Mouse (Mus musculus) CH12.LX (cell line): ENCODE measurements around the gene Dync2li1. TPM values are rescaled to one million over a fixed set of nuclear protein-coding genes. Genes with fewer than 3 reads are reported as not detected.

ENCODE experiments used
- DNase-seq: peaks from one replicate; pipeline ENCODE4 v3.0.0-alpha.2; 2013; ENCODE audit errors: extremely low read depth
- H3K27ac ChIP-seq: 2 replicates; pipeline ENCODE4 v1.5.1; 2012; ENCODE audit warnings: low read depth, mild to moderate bottlenecking, control low read depth, moderate library complexity; ENCODE audit not compliant: insufficient read depth
- H3K27me3 ChIP-seq: replicated peaks from 2 replicates; pipeline ENCODE3; 2012; ENCODE audit warnings: inconsistent platforms
- H3K36me3 ChIP-seq, 2 experiments: replicated peaks in 1 of 2; 2 replicates each; pipeline versions ENCODE3 to v1.6.1; 2012; ENCODE audit warnings: inconsistent platforms in 1 of 2, low read length in 1 of 2, mild to moderate bottlenecking in 1 of 2, mixed read lengths in 1 of 2, moderate library complexity in 1 of 2; ENCODE audit not compliant: control insufficient read depth in 1 of 2, insufficient read depth in 1 of 2
- H3K4me1 ChIP-seq, 2 experiments: 2 replicates each; pipeline ENCODE4 v1.6.1; 2012; ENCODE audit warnings: inconsistent platforms in 1 of 2, moderate library complexity in 1 of 2; ENCODE audit not compliant: insufficient read depth in 2 of 2, control insufficient read depth in 1 of 2
- H3K4me2 ChIP-seq: 2 replicates; pipeline ENCODE4 v1.6.1; 2012; ENCODE audit warnings: low read depth, mild to moderate bottlenecking, control low read depth; ENCODE audit not compliant: poor library complexity, insufficient read depth, severe bottlenecking
- H3K4me3 ChIP-seq, 3 experiments: fragments of 150-350 bp in 1 of 3; sonication (generic) in 1 of 3; replicated peaks in 1 of 3; 2 replicates each; pipeline versions ENCODE3 to v1.5.1; 2011 to 2012; ENCODE audit warnings: low read depth in 2 of 3, low read length in 2 of 3, mild to moderate bottlenecking in 2 of 3, moderate library complexity in 2 of 3, control low read depth in 1 of 3, improper control_type of control experiment in 1 of 3, inconsistent platforms in 1 of 3, mixed read lengths in 1 of 3; ENCODE audit not compliant: poor library complexity in 1 of 3
- H3K79me2 ChIP-seq: replicated peaks from 2 replicates; pipeline ENCODE4 v1.6.1; 2012; ENCODE audit warnings: mild to moderate bottlenecking, moderate library complexity; ENCODE audit not compliant: control insufficient read depth, poor library complexity, insufficient read depth, severe bottlenecking; ENCODE audit errors: extremely low read depth
- H3K9ac ChIP-seq: 2 replicates; pipeline ENCODE4 v1.6.1; 2012; ENCODE audit warnings: low read depth, mild to moderate bottlenecking, control low read depth, moderate library complexity; ENCODE audit not compliant: insufficient read depth
- H3K9me3 ChIP-seq: replicated peaks from 2 replicates; pipeline ENCODE3; 2012; ENCODE audit warnings: low read length, inconsistent platforms, mixed read lengths
- BHLHE40 ChIP-seq: IDR thresholded peaks from 2 replicates; pipeline ENCODE4 v1.6.1; 2011; ENCODE audit warnings: mild to moderate bottlenecking, low read depth, low read length, improper control_type of control experiment
- CHD2 ChIP-seq: IDR thresholded peaks from 2 replicates; pipeline ENCODE4 v1.6.1; 2011; ENCODE audit warnings: low read length, improper control_type of control experiment
- CTCF ChIP-seq, 2 experiments: IDR thresholded peaks in 1 of 2; conservative IDR thresholded peaks in 1 of 2; 2 replicates each; pipeline ENCODE4 v1.5.1; 2011 to 2012; ENCODE audit warnings: low read depth in 2 of 2, low read length in 2 of 2, improper control_type of control experiment in 1 of 2, inconsistent platforms in 1 of 2, mild to moderate bottlenecking in 1 of 2, moderate library complexity in 1 of 2
- E2F4 ChIP-seq: IDR thresholded peaks from 2 replicates; pipeline ENCODE4 v1.6.1; 2011; ENCODE audit warnings: low read depth, low read length, improper control_type of control experiment; ENCODE audit not compliant: insufficient replicate concordance
- EP300 ChIP-seq: IDR thresholded peaks from 2 replicates; pipeline ENCODE4 v1.6.1; 2011; ENCODE audit warnings: low read length, improper control_type of control experiment
- HCFC1 ChIP-seq: IDR thresholded peaks from 2 replicates; pipeline ENCODE4 v1.6.1; 2012; ENCODE audit warnings: low read depth, mild to moderate bottlenecking, inconsistent platforms, low read length, improper control_type of control experiment
- MAFK ChIP-seq: IDR thresholded peaks from 2 replicates; pipeline ENCODE4 v1.6.1; 2011; ENCODE audit warnings: low read length, improper control_type of control experiment; ENCODE audit not compliant: insufficient replicate concordance
- MYC ChIP-seq: IDR thresholded peaks from 2 replicates; pipeline ENCODE4 v1.6.1; 2011; ENCODE audit warnings: low read depth, mild to moderate bottlenecking, improper control_type of control experiment, low read length
- PAX5 ChIP-seq: IDR thresholded peaks from 2 replicates; pipeline ENCODE4 v1.6.1; 2012; ENCODE audit warnings: low read length, inconsistent platforms, mixed read lengths
- POLR2A ChIP-seq: IDR thresholded peaks from 2 replicates; pipeline ENCODE4 v1.6.1; 2011; ENCODE audit warnings: low read depth, mild to moderate bottlenecking, improper control_type of control experiment, low read length
- POLR2AphosphoS2 ChIP-seq: IDR thresholded peaks from 2 replicates; pipeline ENCODE4 v1.6.1; 2011; ENCODE audit warnings: low read depth, low read length, improper control_type of control experiment
- RAD21 ChIP-seq: IDR thresholded peaks from 2 replicates; pipeline ENCODE4 v1.6.1; 2011; ENCODE audit warnings: low read depth, mild to moderate bottlenecking, low read length, improper control_type of control experiment, moderate library complexity
- SMC3 ChIP-seq: IDR thresholded peaks from 2 replicates; pipeline ENCODE4 v1.6.1; 2011; ENCODE audit warnings: low read depth, low read length, improper control_type of control experiment
- TBP ChIP-seq: conservative IDR thresholded peaks from 2 replicates; pipeline ENCODE4 v1.6.1; 2011; ENCODE audit warnings: low read depth, low read length, improper control_type of control experiment
- UBTF ChIP-seq: IDR thresholded peaks from 2 replicates; pipeline ENCODE4 v1.6.1; 2012; ENCODE audit warnings: low read depth, mild to moderate bottlenecking, inconsistent platforms, low read length, improper control_type of control experiment, moderate library complexity
- USF1 ChIP-seq: IDR thresholded peaks from 2 replicates; pipeline ENCODE4 v1.6.1; 2014; ENCODE audit warnings: low read depth, mild to moderate bottlenecking, inconsistent platforms, low read length, improper control_type of control experiment
- ZKSCAN1 ChIP-seq: IDR thresholded peaks from 2 replicates; pipeline ENCODE4 v1.6.1; 2012; ENCODE audit warnings: low read depth, inconsistent platforms, low read length, improper control_type of control experiment, borderline replicate concordance
- ZNF384 ChIP-seq: IDR thresholded peaks from 2 replicates; pipeline ENCODE4 v1.6.1; 2012; ENCODE audit warnings: low read depth, low read length, improper control_type of control experiment, inconsistent platforms
- dilution Hi-C: fragments of 300-500 bp; cut with MboI; formaldehyde crosslinking; loops from 2 replicates; pipeline ENCODE4 v1.14.3; 2020; ENCODE audit warnings: low sequenced_read_pairs; ENCODE audit not compliant: extremely low pct_unique_long_range_greater_than_20kb, extremely low pct_ligation_motif_present
- in situ Hi-C: fragments of 300-500 bp; cut with MboI; formaldehyde crosslinking; loops from 3 replicates; pipeline ENCODE4 v1.14.3; 2019; ENCODE audit warnings: low sequenced_read_pairs, low pct_ligation_motif_present, low pct_unique_long_range_greater_than_20kb, mixed read lengths
- polyA plus RNA-seq: library from polyadenylated mRNA; unstranded; fragments of >175 nt; gene quantifications from 2 replicates; pipeline ENCODE4 v1.2.1, GENCODE M21; 2012; ENCODE audit warnings: low read depth; ENCODE audit not compliant: insufficient read length
- total RNA-seq, 2 experiments: library from RNA; depleted of rRNA; stranded (reverse); fragments of 300-350 nt in 1 of 2; fragments of >200 nt in 1 of 2; gene quantifications; 2 replicates each; pipeline ENCODE4 v1.2.3; 2012 to 2014

The Dync2li1 gene
- total and polyA plus RNA-seq, 3 experiments: 7.6 to 12.3 (median 11.7) TPM

DNA sequence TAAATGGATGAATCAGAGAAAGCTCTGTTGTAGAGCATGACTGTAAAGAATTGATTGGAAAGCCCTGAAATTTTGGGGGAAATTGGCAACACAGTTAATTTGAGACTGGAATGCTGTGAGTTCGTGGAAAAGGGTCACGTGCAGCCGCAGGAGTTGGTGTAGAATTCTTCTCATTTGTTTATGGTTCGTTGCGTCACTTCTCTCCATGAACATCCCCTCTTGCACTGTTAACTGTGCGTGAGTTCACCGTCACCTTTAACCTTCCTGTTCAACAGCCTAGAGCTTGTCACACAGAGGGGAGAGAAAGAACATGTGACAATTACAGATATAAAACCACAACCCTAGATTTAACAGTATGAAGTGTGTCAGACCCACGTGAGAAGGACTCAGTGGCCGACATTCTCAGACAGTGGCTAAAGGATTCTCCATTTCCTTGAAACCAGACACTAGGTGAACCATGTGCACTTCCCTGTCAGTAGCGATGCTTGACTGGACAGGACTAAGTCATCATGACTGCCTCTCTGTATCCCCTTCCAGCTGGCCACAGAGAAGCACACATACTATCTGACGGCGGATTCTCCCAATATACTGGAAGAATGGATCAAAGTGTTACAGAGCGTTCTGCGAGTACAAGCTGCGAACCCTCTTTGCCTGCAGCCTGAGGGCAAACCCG is 49.5 kb upstream of the Dync2li1 start:
- in situ Hi-C loops: no loop called here
- Histone ChIP-seq H3K36me3 (no peaks in the 10 kb centered on the region), H3K27ac (no peak overlapping the region), H3K4me3 (no peak overlapping the region), H3K9ac (no peak overlapping the region), H3K27me3 (no peaks in the 10 kb centered on the region), H3K4me1 (peaks cover 0 to 11% of the 10 kb centered on the region in 2 experiments; a peak in 2 of 4 replicates), H3K79me2 (no peaks in the 10 kb centered on the region), H3K4me2 (no peak overlapping the region), H3K9me3 (no peaks in the 10 kb centered on the region)
- no peak for TF ChIP-seq USF1
- TF ChIP-seq ZNF384: no peak
- no peak for TF ChIP-seq EP300
- no peak for TF ChIP-seq E2F4
- no peak for TF ChIP-seq MAFK
- no peak for TF ChIP-seq POLR2AphosphoS2
- no peak for DNase-seq
- dilution Hi-C loops: no loop called here

GRCm38 (mm10) chr17:84579249-84579648 is 47.0 kb upstream of the Dync2li1 start:
- DNase-seq: no peak
- no peaks in the 10 kb centered on the region for H3K27me3 ChIP-seq
- H3K79me2 ChIP-seq: no peaks in the 10 kb centered on the region
- H3K36me3 ChIP-seq: no peaks in the 10 kb centered on the region
- dilution Hi-C loops (no loop called here), in situ Hi-C loops (no loop called here)
- H3K27ac ChIP-seq: no peak overlapping the region
- no peak overlapping the region for H3K4me3 ChIP-seq
- no peak overlapping the region for H3K9ac ChIP-seq
- H3K4me1 ChIP-seq: peaks cover 0 to 11% of the 10 kb centered on the region in 2 experiments; a peak in 2 of 4 replicates
- no peak overlapping the region for H3K4me2 ChIP-seq
- TF ChIP-seq POLR2A: no peak
- no peak for TF ChIP-seq ZKSCAN1
- no peak for TF ChIP-seq POLR2AphosphoS2
- TF ChIP-seq RAD21: no peak
- no peak for TF ChIP-seq SMC3
- no peak for TF ChIP-seq MYC
- TF ChIP-seq HCFC1: no peak
- TF ChIP-seq ZNF384: no peak
- no peak for TF ChIP-seq BHLHE40
- TF ChIP-seq EP300: no peak
- no peaks in the 10 kb centered on the region for H3K9me3 ChIP-seq

- dilution Hi-C loops: no loop called here
- no peak overlapping the region for H3K9ac ChIP-seq
- H3K4me1 ChIP-seq: peaks cover 0 to 11% of the 10 kb centered on the region in 2 experiments; a peak in 2 of 4 replicates
- H3K79me2 ChIP-seq: no peaks in the 10 kb centered on the region
- DNase-seq: no peak
- H3K9me3 ChIP-seq: no peaks in the 10 kb centered on the region
- H3K4me3 ChIP-seq: no peak overlapping the region
- H3K4me2 ChIP-seq: no peak overlapping the region
- no peaks in the 10 kb centered on the region for H3K36me3 ChIP-seq
- H3K27me3 ChIP-seq: no peaks in the 10 kb centered on the region
- in situ Hi-C loops: no loop called here
- TF ChIP-seq ZNF384 (no peak), EP300 (no peak), UBTF (no peak), USF1 (no peak), CTCF (conservative IDR thresholded peaks at IDR 0.05 in 1 of 2, IDR thresholded peaks at IDR 0.05 in 1 of 2; ENCODE audit: low read depth in 2 of 2, low read length in 2 of 2) (no peak), MAFK (no peak), CHD2 (no peak), PAX5 (no peak), BHLHE40 (no peak), TBP (no peak)
- H3K27ac ChIP-seq: no peak overlapping the region
Measured at GRCm38 (mm10) chr17:84579817-84580216, 46.5 kb upstream of the Dync2li1 start.
